Mouse (Mus musculus) kidney, embryonic 16.5 days (tissue): ENCODE results near the gene Spata32. TPM values are rescaled to one million over a fixed set of nuclear protein-coding genes. Genes with fewer than 3 reads are reported as not detected.

ENCODE experiments used
- ATAC-seq: fragments of 200-750 bp; cut with Nextera tagmentation; 2 replicates; pipeline ENCODE4 v1.8.0; 2017; ENCODE audit warnings: moderate TSS enrichment; ENCODE audit not compliant: low FRiP score, low TSS enrichment
- H3K27ac ChIP-seq: fragments of 300-500 bp; sonication (generic); 2 replicates; pipeline ENCODE4 v1.5.1; 2014; ENCODE audit warnings: low read length
- H3K27me3 ChIP-seq: fragments of 300-500 bp; sonication (generic); 2 replicates; pipeline ENCODE4 v1.6.1; 2014; ENCODE audit warnings: low read length, control low read depth, mixed read lengths; ENCODE audit not compliant: insufficient read depth
- H3K36me3 ChIP-seq: fragments of 300-500 bp; sonication (generic); 2 replicates; pipeline ENCODE4 v1.6.1; 2014; ENCODE audit warnings: low read length, control low read depth, mixed read lengths; ENCODE audit not compliant: insufficient read depth
- H3K4me1 ChIP-seq: fragments of 300-500 bp; sonication (generic); 2 replicates; pipeline ENCODE4 v1.6.1; 2014; ENCODE audit warnings: low read length, control low read depth, mixed read lengths; ENCODE audit not compliant: insufficient read depth
- H3K4me2 ChIP-seq: fragments of 300-500 bp; sonication (generic); replicated peaks from 2 replicates; pipeline ENCODE4 v1.6.1; 2014; ENCODE audit warnings: low read depth, low read length
- H3K4me3 ChIP-seq: fragments of 300-500 bp; sonication (generic); 2 replicates; pipeline ENCODE4 v1.5.1; 2014; ENCODE audit warnings: mild to moderate bottlenecking, low read length
- H3K9ac ChIP-seq: fragments of 300-500 bp; sonication (generic); replicated peaks from 2 replicates; pipeline ENCODE4 v1.6.1; 2014; ENCODE audit warnings: low read length
- H3K9me3 ChIP-seq: fragments of 300-500 bp; sonication (generic); 2 replicates; pipeline ENCODE4 v1.6.1; 2016; ENCODE audit warnings: low read length, control low read depth
- WGBS: fragments of 180-500 bp; shearing (Covaris S2); extraction: QIAGEN DNeasy Blood & Tissue Kit; methylation state at CpG from one replicate; pipeline ENCODE4 v1.1.7; 2014; 5-methylcytosine and 5-hydroxymethylcytosine counted together
- polyA plus RNA-seq: library from polyadenylated mRNA; unstranded; fragments of >200 nt; fragmentation: Nextera tagmentation; extraction: Ambion mirVana; gene quantifications from 2 replicates; pipeline ENCODE4 v1.2.1, GENCODE M21; 2015

Spata32 gene
- polyA plus RNA-seq, 1 experiment from 2014 or later = not detected

GRCm38 (mm10) chr11:103198339-103198738 lies 19.9 kb downstream of the Spata32 start:
- H3K27me3 ChIP-seq = peaks cover 72% of the 10 kb centered on the region
- H3K4me2 ChIP-seq = peak overlapping the region; percentile 85
- ATAC-seq = no peak
- peaks cover 16% of the 10 kb centered on the region for H3K4me1 ChIP-seq
- H3K9me3 ChIP-seq = no peaks in the 10 kb centered on the region
- no peaks in the 10 kb centered on the region for H3K36me3 ChIP-seq
- H3K27ac ChIP-seq = no peak overlapping the region
- 9% methylated on average over 16 of the region's 16 CpGs for WGBS
- no peak overlapping the region for H3K9ac ChIP-seq
- peak overlapping the region; percentile 54 for H3K4me3 ChIP-seq

DNA sequence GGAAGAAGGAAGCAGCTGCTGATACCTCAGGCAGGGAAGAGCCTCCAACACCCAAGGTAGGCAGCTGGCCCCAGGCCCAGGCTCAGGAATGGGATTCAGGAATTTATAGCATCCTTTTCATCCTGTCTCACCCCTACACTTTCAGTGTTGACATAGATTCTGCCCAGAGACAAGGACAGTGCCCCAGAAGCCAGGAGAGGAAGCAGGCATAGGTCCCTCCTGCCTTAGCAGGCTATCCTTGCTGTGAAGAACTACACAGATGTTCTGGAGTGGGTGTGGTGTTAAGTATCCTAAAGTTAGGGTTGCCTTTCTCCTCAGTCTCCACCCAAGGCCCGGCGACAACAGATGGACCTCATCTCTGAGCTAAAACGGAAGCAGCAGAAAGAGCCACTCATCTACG lies 20.9 kb downstream of the Spata32 start:
- 59% methylated on average over 4 of the region's 4 CpGs for WGBS
- Histone ChIP-seq H3K4me1 (peaks cover 26% of the 10 kb centered on the region), H3K9me3 (no peaks in the 10 kb centered on the region), H3K27ac (no peak overlapping the region), H3K36me3 (no peaks in the 10 kb centered on the region), H3K4me3 (no peak overlapping the region), H3K9ac (no peak overlapping the region), H3K27me3 (peaks cover 82% of the 10 kb centered on the region), H3K4me2 (no peak overlapping the region)
- no peak for ATAC-seq

- no peak overlapping the region for H3K27ac ChIP-seq
- H3K36me3 ChIP-seq = no peaks in the 10 kb centered on the region
- H3K9me3 ChIP-seq = no peaks in the 10 kb centered on the region
- WGBS = 55% methylated on average over 5 of the region's 5 CpGs
- no peak overlapping the region for H3K9ac ChIP-seq
- peaks cover 96% of the 10 kb centered on the region for H3K27me3 ChIP-seq
- H3K4me3 ChIP-seq = no peak overlapping the region
- no peak for ATAC-seq
- no peak overlapping the region for H3K4me2 ChIP-seq
- peaks cover 28% of the 10 kb centered on the region for H3K4me1 ChIP-seq
Observed at GRCm38 (mm10) chr11:103195656-103196055, 22.6 kb downstream of the Spata32 start.

- no peak for ATAC-seq
- H3K4me2 ChIP-seq = no peak overlapping the region
- H3K9me3 ChIP-seq = no peaks in the 10 kb centered on the region
- peaks cover 28% of the 10 kb centered on the region for H3K4me1 ChIP-seq
- 54% methylated on average over 18 of the region's 18 CpGs for WGBS
- no peaks in the 10 kb centered on the region for H3K36me3 ChIP-seq
- peaks cover 96% of the 10 kb centered on the region for H3K27me3 ChIP-seq
- no peak overlapping the region for H3K9ac ChIP-seq
- H3K4me3 ChIP-seq = no peak overlapping the region
- no peak overlapping the region for H3K27ac ChIP-seq
Observed at GRCm38 (mm10) chr11:103195236-103195635, 23.0 kb downstream of the Spata32 start.

- H3K4me1 ChIP-seq = peaks cover 17% of the 10 kb centered on the region
- WGBS = 36% methylated on average over 9 of the region's 9 CpGs
- H3K9ac ChIP-seq = no peak overlapping the region
- no peak overlapping the region for H3K27ac ChIP-seq
- no peak overlapping the region for H3K4me3 ChIP-seq
- H3K4me2 ChIP-seq = no peak overlapping the region
- no peaks in the 10 kb centered on the region for H3K9me3 ChIP-seq
- peaks cover 85% of the 10 kb centered on the region for H3K27me3 ChIP-seq
- no peaks in the 10 kb centered on the region for H3K36me3 ChIP-seq
- no peak for ATAC-seq
Observed at GRCm38 (mm10) chr11:103193825-103194168, 24.4 kb downstream of the Spata32 start.

DNA sequence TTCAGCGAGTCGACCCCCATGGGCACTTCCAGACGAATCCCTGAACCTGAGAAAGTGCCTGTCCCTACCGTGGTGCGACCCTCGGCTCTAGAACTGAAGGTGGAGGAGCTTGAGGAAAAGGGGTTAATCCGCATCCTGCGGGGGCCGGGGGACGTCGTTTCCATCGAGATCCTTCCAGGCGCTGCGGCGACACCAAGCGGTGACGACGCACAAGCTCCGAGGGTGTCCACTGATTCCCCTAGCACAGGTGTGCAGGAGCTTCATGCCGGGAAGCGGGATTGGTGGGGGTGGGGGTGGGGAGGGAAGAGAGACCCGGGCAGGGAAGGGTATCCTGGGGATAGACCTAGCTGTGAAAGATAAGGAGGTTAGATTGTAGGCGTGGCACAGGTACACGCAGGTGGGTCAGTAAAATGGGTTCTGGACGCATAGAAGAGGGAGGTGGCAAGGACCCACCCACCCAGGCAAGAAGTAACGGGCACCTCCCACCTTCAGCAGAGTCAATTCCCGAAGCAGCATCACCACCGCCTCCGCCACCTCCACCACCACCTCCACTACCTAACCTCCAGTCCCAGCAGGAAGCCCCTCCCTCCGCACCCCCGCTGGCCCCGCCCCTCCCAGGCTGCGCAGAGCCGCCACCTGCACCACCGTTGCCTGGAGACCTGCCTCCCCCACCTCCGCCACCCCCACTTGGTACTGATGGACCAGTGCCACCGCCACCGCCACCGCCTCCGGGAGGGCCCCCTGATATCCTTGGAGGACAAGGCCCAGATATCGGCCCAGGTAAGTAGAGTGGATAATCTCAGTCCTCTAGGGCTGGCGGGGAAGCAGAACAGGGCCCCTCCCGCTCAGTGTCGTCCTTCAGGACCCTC lies 25.0 kb downstream of the Spata32 start:
- Histone ChIP-seq H3K27ac (no peak overlapping the region), H3K4me3 (peak overlapping the region; percentile 38), H3K36me3 (no peaks in the 10 kb centered on the region), H3K9me3 (no peaks in the 10 kb centered on the region), H3K4me1 (peaks cover 14% of the 10 kb centered on the region), H3K9ac (peak overlapping the region; percentile 36; the same call in 1 of the 2 replicates), H3K4me2 (peak overlapping the region; percentile 56), H3K27me3 (peaks cover 78% of the 10 kb centered on the region)
- peak; percentile 40; the same call in 1 of the 2 replicates for ATAC-seq
- WGBS = 7% methylated on average over 42 of the region's 44 CpGs

DNA sequence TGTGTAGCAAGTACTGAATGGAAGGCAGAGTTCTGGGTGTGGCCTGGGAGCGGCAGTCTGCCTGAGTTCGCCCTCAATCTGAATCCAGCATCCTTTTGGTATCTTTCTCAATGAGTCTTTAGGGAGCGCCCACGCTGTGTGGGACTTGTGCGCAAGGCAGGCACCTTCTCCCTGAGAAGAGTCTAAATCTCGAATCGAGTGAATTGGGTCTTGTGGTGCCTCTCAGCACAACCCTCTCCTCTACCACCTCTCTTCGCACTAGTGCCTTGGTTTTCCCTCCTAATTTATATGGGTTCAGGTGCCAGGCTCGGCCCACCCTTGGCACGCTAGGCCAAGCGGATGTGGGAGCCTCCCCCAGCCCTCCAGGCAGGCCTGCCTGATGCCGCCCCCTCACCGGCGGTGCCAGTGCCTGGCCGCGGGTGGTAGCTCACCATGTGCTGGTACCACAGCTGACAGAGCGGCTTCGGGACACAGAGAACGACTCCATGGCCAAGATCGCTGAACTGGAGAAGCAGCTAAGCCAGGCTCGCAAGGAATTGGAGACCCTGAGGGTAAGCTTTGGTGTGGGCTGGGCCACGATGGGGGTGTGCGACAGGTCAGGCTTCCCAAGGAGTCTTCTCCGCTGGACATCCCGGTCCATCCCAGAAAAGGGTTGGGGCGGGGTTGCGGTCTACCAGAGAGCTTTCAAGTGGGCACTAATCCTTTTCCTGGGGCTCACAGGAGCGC lies 25.8 kb downstream of the Spata32 start:
- Histone ChIP-seq H3K4me2 (peak overlapping the region; percentile 56), H3K4me3 (peak overlapping the region; percentile 38), H3K27ac (no peak overlapping the region), H3K4me1 (peaks cover 14% of the 10 kb centered on the region), H3K36me3 (no peaks in the 10 kb centered on the region), H3K27me3 (peaks cover 71% of the 10 kb centered on the region), H3K9ac (peak overlapping the region; percentile 36; the same call in 1 of the 2 replicates), H3K9me3 (no peaks in the 10 kb centered on the region)
- ATAC-seq = no peak
- 15% methylated on average over 28 of the region's 28 CpGs for WGBS

GRCm38 (mm10) chr11:103184891-103185290 lies 33.3 kb downstream of the Spata32 start:
- H3K27ac ChIP-seq = no peak overlapping the region
- no peak overlapping the region for H3K4me3 ChIP-seq
- H3K27me3 ChIP-seq = no peaks in the 10 kb centered on the region
- H3K4me2 ChIP-seq = no peak overlapping the region
- ATAC-seq = no peak
- H3K36me3 ChIP-seq = no peaks in the 10 kb centered on the region
- no peaks in the 10 kb centered on the region for H3K9me3 ChIP-seq
- no peak overlapping the region for H3K9ac ChIP-seq
- WGBS = 40% methylated on average over 2 of the region's 2 CpGs
- H3K4me1 ChIP-seq = no peaks in the 10 kb centered on the region

DNA sequence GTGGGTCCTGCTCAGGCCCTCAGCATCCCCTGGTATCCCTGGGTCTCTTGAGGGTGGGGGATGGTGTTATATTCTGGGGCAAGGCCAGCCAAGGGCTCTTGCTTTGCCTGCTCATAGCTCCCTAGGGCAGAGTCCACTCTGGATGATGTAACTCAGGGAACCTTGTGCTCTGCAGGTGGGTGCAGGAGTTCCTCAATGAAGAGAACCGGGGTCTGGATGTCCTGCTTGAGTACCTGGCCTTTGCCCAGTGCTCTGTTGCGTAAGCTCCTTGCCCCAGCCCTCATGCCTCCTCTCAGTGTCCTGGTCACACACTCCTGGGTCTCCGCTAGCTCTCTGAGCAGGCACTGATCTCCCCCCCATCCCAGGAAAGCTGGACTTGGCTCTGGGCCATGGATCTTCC lies 36.3 kb downstream of the Spata32 start:
- Histone ChIP-seq H3K9ac (no peak overlapping the region), H3K9me3 (no peaks in the 10 kb centered on the region)
- WGBS = 70% methylated on average over 3 of the region's 3 CpGs

DNA sequence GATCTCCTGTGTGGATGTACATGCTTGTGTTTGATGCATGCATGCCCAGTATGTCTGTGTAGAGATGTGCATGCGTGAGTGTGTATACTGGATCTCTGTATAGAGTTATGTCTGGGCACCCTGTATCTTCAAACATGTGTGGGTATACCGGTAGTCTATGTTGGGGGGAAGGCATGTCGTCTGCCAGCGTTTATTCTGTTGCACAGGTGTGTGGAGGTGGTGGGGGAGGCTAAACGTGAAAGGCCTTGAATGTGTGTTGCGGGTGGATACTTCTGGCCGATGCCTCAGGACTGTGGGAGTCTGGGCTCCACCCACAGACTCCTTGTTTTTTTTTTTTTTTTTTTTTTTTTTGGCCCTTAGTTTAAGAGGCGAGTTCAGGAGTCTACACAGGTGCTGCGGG lies 36.9 kb downstream of the Spata32 start:
- no peak for ATAC-seq
- no peak overlapping the region for H3K4me2 ChIP-seq
- H3K9me3 ChIP-seq = no peaks in the 10 kb centered on the region
- no peak overlapping the region for H3K27ac ChIP-seq
- no peaks in the 10 kb centered on the region for H3K27me3 ChIP-seq
- H3K36me3 ChIP-seq = no peaks in the 10 kb centered on the region
- no peak overlapping the region for H3K9ac ChIP-seq
- no peak overlapping the region for H3K4me3 ChIP-seq
- 71% methylated on average over 9 of the region's 9 CpGs for WGBS
- no peaks in the 10 kb centered on the region for H3K4me1 ChIP-seq

More for the DNA sequence above, 36.3 kb downstream of the Spata32 start:
- H3K4me3 ChIP-seq = no peak overlapping the region
- no peaks in the 10 kb centered on the region for H3K27me3 ChIP-seq
- no peaks in the 10 kb centered on the region for H3K36me3 ChIP-seq
- no peaks in the 10 kb centered on the region for H3K4me1 ChIP-seq
- ATAC-seq = peak; percentile 54
- H3K27ac ChIP-seq = no peak overlapping the region
- no peak overlapping the region for H3K4me2 ChIP-seq
